Mouse (Mus musculus): ENCODE results near the gene Olfr239.
"Not testable (repeated sequence)": the region's sequence is repeated elsewhere in the genome, so short reads cannot be mapped to it uniquely, and the experiment has no call there.

The Olfr239 gene

DNA sequence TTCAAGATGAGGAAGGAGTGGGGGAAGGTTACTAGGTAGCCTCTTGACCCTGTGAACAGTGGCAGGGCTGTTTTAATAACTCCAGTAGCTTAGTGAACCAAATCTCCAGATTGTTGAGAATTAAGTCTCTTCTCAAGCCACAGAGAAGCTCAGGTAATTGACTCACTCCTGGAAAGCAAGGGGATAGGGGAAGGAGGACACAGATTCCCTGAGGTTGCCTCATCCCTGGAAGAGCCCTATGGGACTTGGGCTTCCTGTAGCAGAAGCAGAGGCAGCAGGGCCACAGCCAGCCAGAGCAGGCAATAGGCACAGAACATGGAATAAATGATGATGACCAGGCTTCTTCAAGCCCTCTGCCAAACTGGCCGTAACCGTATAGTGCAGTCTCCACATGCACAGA, at the start of gene Olfr239:
Gene Olfr239, plus strand, starts transcription at position 301 of the 400 bp plus-strand sequence.
- not testable (repeated sequence) for DNase-seq

DNA sequence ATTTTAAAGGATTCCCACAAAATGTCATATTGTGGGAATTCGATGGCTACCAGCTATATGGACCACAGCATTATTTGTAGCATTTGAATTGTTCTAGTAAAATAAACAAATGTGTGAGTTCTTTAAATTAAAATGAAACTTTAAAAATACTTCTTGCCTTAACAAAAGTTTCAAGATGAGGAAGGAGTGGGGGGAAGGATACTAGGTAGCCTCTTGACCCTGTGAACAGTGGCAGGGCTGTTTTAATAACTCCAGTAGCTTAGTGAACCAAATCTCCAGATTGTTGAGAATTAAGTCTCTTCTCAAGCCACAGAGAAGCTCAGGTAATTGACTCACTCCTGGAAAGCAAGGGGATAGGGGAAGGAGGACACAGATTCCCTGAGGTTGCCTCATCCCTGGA, 23.0 kb upstream of the Olfr239 start, which contains the start of gene Olfr55:
Gene Olfr55, plus strand, starts transcription at position 301 of the 400 bp plus-strand sequence.
- not testable (repeated sequence) for DNase-seq

DNA sequence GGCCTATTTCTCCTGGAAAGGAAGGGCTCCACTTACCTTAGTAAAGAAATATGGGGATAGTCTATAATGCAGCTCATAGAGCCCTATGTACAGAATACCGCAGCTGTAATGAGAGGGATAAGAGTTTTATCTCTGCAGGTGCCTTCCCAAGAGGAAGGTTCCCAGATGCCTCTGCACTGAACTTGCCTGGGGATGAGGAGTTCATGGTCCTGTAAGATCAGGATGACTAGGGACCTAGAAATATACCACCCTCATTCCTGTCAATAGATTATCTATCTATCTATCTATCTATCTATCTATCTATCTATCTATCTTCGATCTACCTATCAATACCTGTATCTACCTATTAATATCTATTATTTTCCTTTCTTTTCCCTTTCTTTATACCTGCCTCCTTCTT, 30.5 kb downstream of the Olfr239 start, which contains the start of gene Olfr1564:
Gene Olfr1564, minus strand, starts transcription at position 101 of the 400 bp plus-strand sequence.
- no peak for DNase-seq

DNA sequence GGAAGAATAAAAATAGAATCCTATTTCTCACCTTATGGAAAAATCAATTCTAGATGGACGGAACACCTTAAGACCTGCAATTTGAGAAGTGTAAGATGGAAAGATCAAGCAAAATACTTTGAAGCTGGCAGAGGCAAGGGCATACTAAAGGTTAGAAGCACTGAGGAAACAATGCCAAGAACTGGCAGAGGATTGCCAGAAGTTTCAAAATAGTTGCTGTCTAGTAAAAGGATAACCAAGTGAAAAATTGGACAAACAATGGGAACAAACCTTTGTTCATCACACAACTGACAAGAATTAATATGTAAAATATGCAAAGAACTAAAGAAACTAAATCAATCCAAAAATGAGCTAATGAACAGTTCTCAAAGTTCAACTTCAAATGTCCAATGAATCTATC, 45.5 kb downstream of the Olfr239 start:
- not testable (repeated sequence) for DNase-seq

Measured in right cerebral cortex, postnatal 14 days (tissue).